Mouse (Mus musculus) forebrain, embryonic 15.5 days (tissue): ENCODE data around the gene Tab1. TPM values are rescaled to one million over a fixed set of nuclear protein-coding genes. Genes with fewer than 3 reads are reported as not detected.
"Not testable (repeated sequence)": the region's sequence is repeated elsewhere in the genome, so short reads cannot be mapped to it uniquely, and the experiment has no call there.

Experiments used
- ATAC-seq: fragments of 200-750 bp; cut with Nextera tagmentation; replicated peaks from 2 replicates; pipeline ENCODE4 v1.8.0; 2017; ENCODE audit warnings: mild to moderate bottlenecking, moderate TSS enrichment, moderate library complexity
- H3K27ac ChIP-seq: fragments of 300-500 bp; sonication (generic); replicated peaks from 2 replicates; pipeline ENCODE4 v1.5.1; 2015; ENCODE audit warnings: mild to moderate bottlenecking, inconsistent platforms
- H3K27me3 ChIP-seq: fragments of 300-500 bp; sonication (generic); 2 replicates; pipeline ENCODE4 v1.6.1; 2015; ENCODE audit warnings: inconsistent platforms
- H3K36me3 ChIP-seq: fragments of 300-500 bp; sonication (generic); 2 replicates; pipeline ENCODE4 v1.6.1; 2015; ENCODE audit warnings: mild to moderate bottlenecking, inconsistent platforms
- H3K4me1 ChIP-seq: fragments of 300-500 bp; sonication (generic); 2 replicates; pipeline ENCODE4 v1.6.1; 2015; ENCODE audit warnings: inconsistent platforms
- H3K4me2 ChIP-seq: fragments of 300-500 bp; sonication (generic); replicated peaks from 2 replicates; pipeline ENCODE4 v1.6.1; 2015; ENCODE audit warnings: mild to moderate bottlenecking, inconsistent platforms
- H3K4me3 ChIP-seq: fragments of 300-500 bp; sonication (generic); 2 replicates; pipeline ENCODE4 v1.5.1; 2015; ENCODE audit warnings: mild to moderate bottlenecking, inconsistent platforms
- H3K9ac ChIP-seq: fragments of 300-500 bp; sonication (generic); replicated peaks from 2 replicates; pipeline ENCODE4 v1.6.1; 2015; ENCODE audit warnings: mild to moderate bottlenecking, inconsistent platforms
- H3K9me3 ChIP-seq: fragments of 300-500 bp; sonication (generic); 2 replicates; pipeline ENCODE4 v1.6.1; 2016; ENCODE audit warnings: inconsistent platforms
- WGBS: fragments of 180-500 bp; shearing (Covaris S2); methylation state at CpG from one replicate; pipeline ENCODE4 v1.1.7; 2015; ENCODE audit warnings: mixed read lengths; 5-methylcytosine and 5-hydroxymethylcytosine counted together
- polyA plus RNA-seq: library from polyadenylated mRNA; unstranded; fragments of >200 nt; fragmentation: Nextera tagmentation; extraction: Ambion mirVana; gene quantifications from 2 replicates; pipeline ENCODE4 v1.2.1, GENCODE M21; 2015

Gene Tab1
- polyA plus RNA-seq, 1 experiment from 2014 or later = 41.1 TPM

- ATAC-seq = no peak
- 84% methylated on average over 12 of the region's 12 CpGs for WGBS
- H3K9ac ChIP-seq = no peak overlapping the region
- H3K9me3 ChIP-seq = no peaks in the 10 kb centered on the region
- H3K27me3 ChIP-seq = no peaks in the 10 kb centered on the region
- no peak overlapping the region for H3K4me2 ChIP-seq
- no peak overlapping the region for H3K4me3 ChIP-seq
- H3K27ac ChIP-seq = no peak overlapping the region
- H3K36me3 ChIP-seq = peaks cover 19% of the 10 kb centered on the region
- no peaks in the 10 kb centered on the region for H3K4me1 ChIP-seq
These were observed 21.5 kb upstream of the Tab1 start for GRCm38 (mm10) chr15:80111436-80111835.

- H3K4me2 ChIP-seq = no peak overlapping the region
- peaks cover 19% of the 10 kb centered on the region for H3K36me3 ChIP-seq
- no peak overlapping the region for H3K27ac ChIP-seq
- WGBS = 44% methylated on average over 2 of the region's 2 CpGs
- no peak overlapping the region for H3K4me3 ChIP-seq
- H3K9ac ChIP-seq = no peak overlapping the region
- H3K27me3 ChIP-seq = no peaks in the 10 kb centered on the region
- no peaks in the 10 kb centered on the region for H3K9me3 ChIP-seq
- no peak for ATAC-seq
- H3K4me1 ChIP-seq = no peaks in the 10 kb centered on the region
These were observed 20.4 kb upstream of the Tab1 start for GRCm38 (mm10) chr15:80112499-80112898.

GRCm38 (mm10) chr15:80114414-80114813 lies 18.5 kb upstream of the Tab1 start:
- 96% methylated on average over 7 of the region's 7 CpGs for WGBS
- no peaks in the 10 kb centered on the region for H3K27me3 ChIP-seq
- H3K36me3 ChIP-seq = peaks cover 19% of the 10 kb centered on the region
- no peak overlapping the region for H3K9ac ChIP-seq
- H3K4me2 ChIP-seq = no peak overlapping the region
- no peak overlapping the region for H3K4me3 ChIP-seq
- no peak overlapping the region for H3K27ac ChIP-seq
- no peak for ATAC-seq
- H3K4me1 ChIP-seq = no peaks in the 10 kb centered on the region
- H3K9me3 ChIP-seq = no peaks in the 10 kb centered on the region

- no peak overlapping the region for H3K4me3 ChIP-seq
- H3K36me3 ChIP-seq = peaks cover 19% of the 10 kb centered on the region
- H3K9ac ChIP-seq = no peak overlapping the region
- no peaks in the 10 kb centered on the region for H3K4me1 ChIP-seq
- ATAC-seq = no peak
- H3K27ac ChIP-seq = no peak overlapping the region
- WGBS = 65% methylated on average over 5 of the region's 5 CpGs
- no peak overlapping the region for H3K4me2 ChIP-seq
- no peaks in the 10 kb centered on the region for H3K9me3 ChIP-seq
- H3K27me3 ChIP-seq = no peaks in the 10 kb centered on the region
These were observed 17.7 kb upstream of the Tab1 start for GRCm38 (mm10) chr15:80115256-80115655.

- H3K4me2 ChIP-seq = no peak overlapping the region
- no peak for ATAC-seq
- no peak overlapping the region for H3K27ac ChIP-seq
- H3K4me3 ChIP-seq = no peak overlapping the region
- H3K4me1 ChIP-seq = no peaks in the 10 kb centered on the region
- peaks cover 19% of the 10 kb centered on the region for H3K36me3 ChIP-seq
- no peaks in the 10 kb centered on the region for H3K9me3 ChIP-seq
- no peak overlapping the region for H3K9ac ChIP-seq
- WGBS = 79% methylated on average over 13 of the region's 13 CpGs
- no peaks in the 10 kb centered on the region for H3K27me3 ChIP-seq
These were observed 16.8 kb upstream of the Tab1 start for GRCm38 (mm10) chr15:80115866-80116794.

GRCm38 (mm10) chr15:80117154-80117553 lies 15.8 kb upstream of the Tab1 start:
- Histone ChIP-seq H3K27me3 (no peaks in the 10 kb centered on the region), H3K9me3 (no peaks in the 10 kb centered on the region), H3K4me2 (no peak overlapping the region), H3K27ac (no peak overlapping the region), H3K4me3 (no peak overlapping the region), H3K36me3 (peaks cover 12% of the 10 kb centered on the region), H3K9ac (no peak overlapping the region), H3K4me1 (no peaks in the 10 kb centered on the region)
- 66% methylated on average over 8 of the region's 8 CpGs for WGBS
- ATAC-seq = no peak

- no peak for ATAC-seq
- 94% methylated on average over 6 of the region's 6 CpGs for WGBS
- H3K36me3 ChIP-seq = no peaks in the 10 kb centered on the region; the same call in 1 of the 2 replicates
These were observed 13.9 kb upstream of the Tab1 start for GRCm38 (mm10) chr15:80119076-80119475.

GRCm38 (mm10) chr15:80121721-80122325 lies 11.1 kb upstream of the Tab1 start:
- ATAC-seq = no peak

More at GRCm38 (mm10) chr15:80119076-80119475, 13.9 kb upstream of the Tab1 start:
- Histone ChIP-seq H3K4me3 (no peak overlapping the region), H3K9me3 (no peaks in the 10 kb centered on the region), H3K4me2 (no peak overlapping the region), H3K27me3 (no peaks in the 10 kb centered on the region), H3K27ac (no peak overlapping the region), H3K4me1 (no peaks in the 10 kb centered on the region), H3K9ac (no peak overlapping the region)

GRCm38 (mm10) chr15:80122431-80122830 lies 10.5 kb upstream of the Tab1 start:
- ATAC-seq, H3K9ac ChIP-seq, H3K36me3 ChIP-seq, H3K27ac ChIP-seq, H3K9me3 ChIP-seq, H3K27me3 ChIP-seq, H3K4me2 ChIP-seq, H3K4me1 ChIP-seq, H3K4me3 ChIP-seq: not testable (repeated sequence)
- WGBS = 92% methylated on average over 6 of the region's 6 CpGs

More at GRCm38 (mm10) chr15:80121721-80122325, 11.1 kb upstream of the Tab1 start:
- Histone ChIP-seq H3K27ac (no peak overlapping the region), H3K9me3 (no peaks in the 10 kb centered on the region), H3K9ac (no peak overlapping the region), H3K4me3 (no peak overlapping the region), H3K27me3 (no peaks in the 10 kb centered on the region), H3K36me3 (no peaks in the 10 kb centered on the region), H3K4me2 (no peak overlapping the region), H3K4me1 (no peaks in the 10 kb centered on the region)
- WGBS = 80% methylated on average over 9 of the region's 9 CpGs

- Histone ChIP-seq H3K27ac (no peak overlapping the region), H3K4me1 (no peaks in the 10 kb centered on the region), H3K9ac (no peak overlapping the region), H3K9me3 (no peaks in the 10 kb centered on the region), H3K27me3 (no peaks in the 10 kb centered on the region), H3K4me3 (no peak overlapping the region), H3K36me3 (no peaks in the 10 kb centered on the region), H3K4me2 (no peak overlapping the region)
- WGBS = 81% methylated on average over 4 of the region's 4 CpGs
- ATAC-seq = no peak
These were observed 8.3 kb upstream of the Tab1 start for GRCm38 (mm10) chr15:80124651-80125050.

- H3K9me3 ChIP-seq = no peaks in the 10 kb centered on the region
- H3K27me3 ChIP-seq = no peaks in the 10 kb centered on the region
- H3K4me3 ChIP-seq = no peak overlapping the region
- H3K36me3 ChIP-seq = no peaks in the 10 kb centered on the region
- H3K4me1 ChIP-seq = no peaks in the 10 kb centered on the region
- ATAC-seq = no peak
- 68% methylated on average over 1 of the region's 1 CpGs for WGBS
- no peak overlapping the region for H3K9ac ChIP-seq
- H3K4me2 ChIP-seq = no peak overlapping the region
- no peak overlapping the region for H3K27ac ChIP-seq
These were observed 5.7 kb upstream of the Tab1 start for GRCm38 (mm10) chr15:80127191-80127590.

GRCm38 (mm10) chr15:80129982-80130381 lies 2.9 kb upstream of the Tab1 start:
- WGBS = 90% methylated on average over 6 of the region's 6 CpGs
- H3K36me3 ChIP-seq = no peaks in the 10 kb centered on the region
- no peaks in the 10 kb centered on the region for H3K9me3 ChIP-seq
- H3K4me1 ChIP-seq = peaks cover 16% of the 10 kb centered on the region
- H3K27me3 ChIP-seq = no peaks in the 10 kb centered on the region
- no peak overlapping the region for H3K27ac ChIP-seq
- no peak overlapping the region for H3K4me2 ChIP-seq
- ATAC-seq = no peak
- H3K4me3 ChIP-seq = no peak overlapping the region
- H3K9ac ChIP-seq = no peak overlapping the region
